Mouse (Mus musculus) megakaryocyte, embryonic 14.5 days (primary cell): Measurements from ENCODE around the gene Cela1.

Experiments used
- FLI1 ChIP-seq: IDR thresholded peaks from 2 replicates; pipeline ENCODE4 v1.6.1; 2012; ENCODE audit warnings: low read length, inconsistent platforms, mixed read lengths
- GATA1 ChIP-seq: IDR thresholded peaks from 3 replicates; pipeline ENCODE4 v1.6.1; 2012; ENCODE audit warnings: mixed read lengths, low read length, inconsistent platforms, borderline replicate concordance

DNA sequence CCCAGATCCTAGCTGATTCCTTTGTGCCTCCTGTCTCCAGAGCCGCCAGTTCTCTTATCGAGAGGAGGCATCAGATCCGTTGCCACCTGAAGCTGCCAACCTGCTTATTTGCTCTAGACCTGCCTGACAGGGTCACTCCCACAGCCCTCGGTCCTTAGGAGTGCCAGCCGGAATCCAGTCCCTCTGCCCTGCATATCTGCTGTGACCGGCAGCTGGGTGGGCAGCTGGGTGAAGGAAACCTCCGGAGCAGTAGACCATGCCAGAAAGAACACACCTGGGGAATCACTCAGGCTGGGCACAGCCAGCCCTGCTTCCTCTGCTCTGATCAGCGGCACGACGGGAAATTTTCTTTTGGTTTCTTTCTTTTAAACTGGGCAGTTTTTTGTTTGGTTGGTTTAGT lies 54.4 kb downstream of the Cela1 start:
- no peak for TF ChIP-seq GATA1
- TF ChIP-seq FLI1, result no peak
